Mouse (Mus musculus): Measurements from ENCODE around the gene Ahnak2. TPM values are rescaled to one million over a fixed set of nuclear protein-coding genes. Genes with fewer than 3 reads are reported as not detected.

Gene Ahnak2
- total and polyA plus RNA-seq, 3 experiments, result 3.1 to 27.7 (median 14.6) TPM

GRCm38 (mm10) chr12:112773366-112773765 lies 29.1 kb downstream of the Ahnak2 start:
- Histone ChIP-seq H3K36me3 (replicated peaks in 1 of 2; ENCODE audit: control insufficient read depth in 1 of 2, insufficient read depth in 1 of 2, low read length in 1 of 2) (peaks cover 22 to 56% of the 10 kb centered on the region in 2 experiments), H3K27ac (ENCODE audit: insufficient read depth, low read depth) (no peak overlapping the region), H3K9ac (ENCODE audit: insufficient read depth, low read depth) (no peak overlapping the region), H3K9me3 (replicated peaks; ENCODE audit: low read length) (peaks cover 39% of the 10 kb centered on the region), H3K4me2 (ENCODE audit: insufficient read depth, low read depth, poor library complexity, severe bottlenecking) (no peak overlapping the region), H3K4me1 (ENCODE audit: control insufficient read depth in 1 of 2, insufficient read depth in 2 of 2) (no peaks in the 10 kb centered on the region), H3K4me3 (replicated peaks in 1 of 3; ENCODE audit: low read depth in 2 of 3, low read length in 2 of 3, poor library complexity in 1 of 3) (no peak overlapping the region), H3K27me3 (replicated peaks) (no peaks in the 10 kb centered on the region), H3K79me2 (replicated peaks; ENCODE audit: control insufficient read depth, extremely low read depth, insufficient read depth, poor library complexity, severe bottlenecking) (no peaks in the 10 kb centered on the region)
- no peak for DNase-seq (ENCODE audit: extremely low read depth)
- in situ Hi-C loops (cut with MboI; ENCODE audit: low pct_ligation_motif_present, low pct_unique_long_range_greater_than_20kb, low sequenced_read_pairs), result no loop called here
- dilution Hi-C loops (cut with MboI; ENCODE audit: extremely low pct_ligation_motif_present, extremely low pct_unique_long_range_greater_than_20kb, low sequenced_read_pairs), result no loop called here
- TF ChIP-seq ZMIZ1 (IDR thresholded peaks at IDR 0.05; ENCODE audit: low read depth, low read length), result no peak
- no peak for TF ChIP-seq UBTF (IDR thresholded peaks at IDR 0.05; ENCODE audit: low read depth, low read length)
- no peak for TF ChIP-seq MAFK (IDR thresholded peaks at IDR 0.05; ENCODE audit: insufficient replicate concordance, low read length)
- no peak for TF ChIP-seq ELF1 (IDR thresholded peaks at IDR 0.05; ENCODE audit: low read depth, low read length)
- no peak for TF ChIP-seq USF1 (IDR thresholded peaks at IDR 0.05; ENCODE audit: low read depth, low read length)
- no peak for TF ChIP-seq POLR2A (IDR thresholded peaks at IDR 0.05; ENCODE audit: low read depth, low read length)
- no peak for TF ChIP-seq ZC3H11A (IDR thresholded peaks at IDR 0.05; ENCODE audit: low read depth, low read length)
- no peak for TF ChIP-seq MEF2A (IDR thresholded peaks at IDR 0.05; ENCODE audit: borderline replicate concordance, low read depth, low read length)
- TF ChIP-seq MYC (IDR thresholded peaks at IDR 0.05; ENCODE audit: low read depth, low read length), result no peak
- no peak for TF ChIP-seq SIN3A (IDR thresholded peaks at IDR 0.05; ENCODE audit: low read length)
- TF ChIP-seq USF2 (conservative IDR thresholded peaks at IDR 0.05; ENCODE audit: low read depth, low read length), result no peak

- dilution Hi-C loops (cut with MboI; ENCODE audit: extremely low pct_ligation_motif_present, extremely low pct_unique_long_range_greater_than_20kb, low sequenced_read_pairs), result no loop called here
Observed at GRCm38 (mm10) chr12:112772306-112772705, 30.2 kb downstream of the Ahnak2 start.

More at GRCm38 (mm10) chr12:112772306-112772705, 30.2 kb downstream of the Ahnak2 start:
- no peaks in the 10 kb centered on the region for H3K4me1 ChIP-seq (ENCODE audit: control insufficient read depth in 1 of 2, insufficient read depth in 2 of 2)
- H3K79me2 ChIP-seq (replicated peaks; ENCODE audit: control insufficient read depth, extremely low read depth, insufficient read depth, poor library complexity, severe bottlenecking), result no peaks in the 10 kb centered on the region
- no peak for TF ChIP-seq POLR2AphosphoS2 (IDR thresholded peaks at IDR 0.05; ENCODE audit: low read depth, low read length)
- no peak for TF ChIP-seq ZC3H11A (IDR thresholded peaks at IDR 0.05; ENCODE audit: low read depth, low read length)
- no peak for TF ChIP-seq NRF1 (IDR thresholded peaks at IDR 0.05; ENCODE audit: low read depth, low read length)
- no peak for TF ChIP-seq SMC3 (IDR thresholded peaks at IDR 0.05; ENCODE audit: low read depth, low read length)
- no peak for TF ChIP-seq GABPA (IDR thresholded peaks at IDR 0.05; ENCODE audit: insufficient replicate concordance, low read depth, low read length)
- TF ChIP-seq TBP (conservative IDR thresholded peaks at IDR 0.05; ENCODE audit: low read depth, low read length), result no peak
- TF ChIP-seq MEF2A (IDR thresholded peaks at IDR 0.05; ENCODE audit: borderline replicate concordance, low read depth, low read length), result no peak
- no peak for TF ChIP-seq RAD21 (IDR thresholded peaks at IDR 0.05; ENCODE audit: low read depth, low read length)
- no peak for TF ChIP-seq MYC (IDR thresholded peaks at IDR 0.05; ENCODE audit: low read depth, low read length)
- no peak for TF ChIP-seq CTCF (conservative IDR thresholded peaks at IDR 0.05 in 1 of 2, IDR thresholded peaks at IDR 0.05 in 1 of 2; ENCODE audit: low read depth in 2 of 2, low read length in 2 of 2)
- TF ChIP-seq EP300 (IDR thresholded peaks at IDR 0.05; ENCODE audit: low read length), result no peak
- TF ChIP-seq ETS1 (conservative IDR thresholded peaks at IDR 0.05; ENCODE audit: low read depth, low read length), result no peak
- no peak for TF ChIP-seq JUN (IDR thresholded peaks at IDR 0.05; ENCODE audit: insufficient read depth, low read depth, low read length)
- TF ChIP-seq KAT2A (IDR thresholded peaks at IDR 0.05; ENCODE audit: insufficient replicate concordance, low read length), result no peak
- no peak for TF ChIP-seq NELFE (IDR thresholded peaks at IDR 0.05; ENCODE audit: low read depth, low read length)
- no peak overlapping the region for H3K4me2 ChIP-seq (ENCODE audit: insufficient read depth, low read depth, poor library complexity, severe bottlenecking)
- H3K9ac ChIP-seq (ENCODE audit: insufficient read depth, low read depth), result no peak overlapping the region
- H3K9me3 ChIP-seq (replicated peaks; ENCODE audit: low read length), result peaks cover 39% of the 10 kb centered on the region
- no peak overlapping the region for H3K4me3 ChIP-seq (replicated peaks in 1 of 3; ENCODE audit: low read depth in 2 of 3, low read length in 2 of 3, poor library complexity in 1 of 3)
- in situ Hi-C loops (cut with MboI; ENCODE audit: low pct_ligation_motif_present, low pct_unique_long_range_greater_than_20kb, low sequenced_read_pairs), result no loop called here
- no peak for DNase-seq (ENCODE audit: extremely low read depth)
- no peak overlapping the region for H3K27ac ChIP-seq (ENCODE audit: insufficient read depth, low read depth)
- H3K27me3 ChIP-seq (replicated peaks), result no peaks in the 10 kb centered on the region
- H3K36me3 ChIP-seq (replicated peaks in 1 of 2; ENCODE audit: control insufficient read depth in 1 of 2, insufficient read depth in 1 of 2, low read length in 1 of 2), result peaks cover 32 to 66% of the 10 kb centered on the region in 2 experiments

Measured in CH12.LX (cell line).